Mouse (Mus musculus): ENCODE results near the gene Nadk2. TPM values are rescaled to one million over a fixed set of nuclear protein-coding genes. Genes with fewer than 3 reads are reported as not detected.

The Nadk2 gene
- polyA plus RNA-seq, 1 experiment from 2014 or later, result 143 TPM

DNA sequence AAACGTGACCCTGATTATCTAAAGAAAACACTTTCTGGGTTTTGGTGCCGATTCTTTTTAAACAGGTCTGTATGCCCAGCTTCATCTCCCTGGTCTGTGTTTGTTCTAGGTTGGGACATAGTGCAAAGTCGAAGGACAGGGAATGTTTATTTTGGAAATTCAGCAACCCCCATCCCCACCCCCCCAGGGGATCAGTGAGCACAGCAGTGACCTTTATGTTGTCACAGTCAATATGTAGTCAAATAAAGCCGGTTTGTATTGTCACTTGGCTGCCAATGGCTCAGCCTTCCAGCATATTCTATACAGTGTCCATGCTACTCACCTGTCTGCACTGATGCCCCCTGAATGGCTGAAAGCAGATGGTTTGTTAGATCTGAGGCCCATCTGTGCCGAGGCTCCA is 43.5 kb downstream of the Nadk2 start:
- H3K36me3 ChIP-seq, result peaks cover 95% of the 10 kb centered on the region
- H3K27ac ChIP-seq, result peak overlapping the region; percentile 27
- 68% methylated on average over 5 of the region's 5 CpGs for WGBS (ENCODE audit: insufficient replicate concordance)
- ATAC-seq, result peak; percentile 81
- H3K9me3 ChIP-seq (replicated peaks), result no peaks in the 10 kb centered on the region
- H3K9ac ChIP-seq, result no peak overlapping the region
- H3K4me3 ChIP-seq, result no peak overlapping the region
- no peak overlapping the region for H3K4me2 ChIP-seq
- 0 out of 2 replicates have a peak, but pooled peaks cover 7% of the 10 kb centered on the region for H3K4me1 ChIP-seq
- no peaks in the 10 kb centered on the region for H3K27me3 ChIP-seq (replicated peaks)

DNA sequence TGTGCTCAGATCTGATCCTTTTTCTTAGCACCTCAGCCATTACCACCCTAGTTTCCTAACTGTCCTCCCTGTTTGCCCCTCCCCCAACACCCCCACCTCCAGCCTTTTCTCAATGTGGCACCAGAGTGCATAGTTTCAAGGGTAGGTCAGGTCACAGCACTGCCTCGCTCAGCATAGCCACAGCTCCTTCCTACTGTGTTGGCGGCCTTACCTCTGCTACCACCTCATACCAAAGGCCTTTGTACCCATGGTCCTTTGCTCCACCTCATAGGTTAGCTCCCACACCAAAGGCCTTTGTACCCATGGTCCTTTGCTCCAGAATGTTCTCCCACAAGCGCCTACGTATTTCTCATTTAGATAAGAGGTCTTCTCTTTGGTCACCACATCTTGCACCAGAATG is 47.8 kb downstream of the Nadk2 start:
- peaks cover 97% of the 10 kb centered on the region for H3K36me3 ChIP-seq
- no peaks in the 10 kb centered on the region for H3K27me3 ChIP-seq (replicated peaks)
- no peak overlapping the region for H3K9ac ChIP-seq
- H3K4me3 ChIP-seq, result no peak overlapping the region
- H3K4me1 ChIP-seq, result 0 out of 2 replicates have a peak, but pooled peaks cover 5% of the 10 kb centered on the region
- ATAC-seq, result no peak
- H3K9me3 ChIP-seq (replicated peaks), result no peaks in the 10 kb centered on the region
- 81% methylated on average over 4 of the region's 4 CpGs for WGBS (ENCODE audit: insufficient replicate concordance)
- no peak overlapping the region for H3K4me2 ChIP-seq
- H3K27ac ChIP-seq, result no peak overlapping the region

GRCm38 (mm10) chr15:9120081-9120480 is 49.0 kb downstream of the Nadk2 start:
- ATAC-seq, result peak; percentile 20; the same call in 1 of the 2 replicates
- Histone ChIP-seq H3K9me3 (replicated peaks) (no peaks in the 10 kb centered on the region), H3K4me2 (no peak overlapping the region), H3K9ac (no peak overlapping the region), H3K4me3 (no peak overlapping the region), H3K4me1 (0 out of 2 replicates have a peak, but pooled peaks cover 5% of the 10 kb centered on the region), H3K36me3 (peaks cover 97% of the 10 kb centered on the region), H3K27me3 (replicated peaks) (no peaks in the 10 kb centered on the region), H3K27ac (no peak overlapping the region)
- 94% methylated on average over 2 of the region's 2 CpGs for WGBS (ENCODE audit: insufficient replicate concordance)

- no peak overlapping the region for H3K4me3 ChIP-seq
- no peaks in the 10 kb centered on the region for H3K9me3 ChIP-seq (replicated peaks)
- 75% methylated on average over 4 of the region's 4 CpGs for WGBS (ENCODE audit: insufficient replicate concordance)
- no peak overlapping the region for H3K9ac ChIP-seq
- no peak overlapping the region for H3K4me2 ChIP-seq
- no peak for ATAC-seq
- H3K36me3 ChIP-seq, result peaks cover 97% of the 10 kb centered on the region
- no peaks in the 10 kb centered on the region for H3K27me3 ChIP-seq (replicated peaks)
- peaks cover 7% of the 10 kb centered on the region for H3K4me1 ChIP-seq
- no peak overlapping the region for H3K27ac ChIP-seq
Observed at GRCm38 (mm10) chr15:9122989-9123388, 51.9 kb downstream of the Nadk2 start.

GRCm38 (mm10) chr15:9124856-9125255 is 53.8 kb downstream of the Nadk2 start:
- Histone ChIP-seq H3K9me3 (replicated peaks) (no peaks in the 10 kb centered on the region), H3K27me3 (replicated peaks) (no peaks in the 10 kb centered on the region), H3K9ac (no peak overlapping the region), H3K4me1 (peaks cover 14% of the 10 kb centered on the region), H3K4me3 (no peak overlapping the region), H3K36me3 (peaks cover 97% of the 10 kb centered on the region), H3K4me2 (no peak overlapping the region), H3K27ac (no peak overlapping the region)
- WGBS (ENCODE audit: insufficient replicate concordance), result 93% methylated on average over 21 of the region's 21 CpGs
- ATAC-seq, result no peak

GRCm38 (mm10) chr15:9127051-9127791 is 56.2 kb downstream of the Nadk2 start:
- peaks cover 14% of the 10 kb centered on the region for H3K4me1 ChIP-seq
- H3K4me2 ChIP-seq, result no peak overlapping the region
- no peak overlapping the region for H3K4me3 ChIP-seq
- H3K36me3 ChIP-seq, result peaks cover 94% of the 10 kb centered on the region
- 76% methylated on average over 7 of the region's 7 CpGs for WGBS (ENCODE audit: insufficient replicate concordance)
- no peaks in the 10 kb centered on the region for H3K9me3 ChIP-seq (replicated peaks)
- no peak overlapping the region for H3K9ac ChIP-seq
- H3K27ac ChIP-seq, result no peak overlapping the region
- H3K27me3 ChIP-seq (replicated peaks), result no peaks in the 10 kb centered on the region
- ATAC-seq, result peak; percentile 41; the same call in 1 of the 2 replicates

DNA sequence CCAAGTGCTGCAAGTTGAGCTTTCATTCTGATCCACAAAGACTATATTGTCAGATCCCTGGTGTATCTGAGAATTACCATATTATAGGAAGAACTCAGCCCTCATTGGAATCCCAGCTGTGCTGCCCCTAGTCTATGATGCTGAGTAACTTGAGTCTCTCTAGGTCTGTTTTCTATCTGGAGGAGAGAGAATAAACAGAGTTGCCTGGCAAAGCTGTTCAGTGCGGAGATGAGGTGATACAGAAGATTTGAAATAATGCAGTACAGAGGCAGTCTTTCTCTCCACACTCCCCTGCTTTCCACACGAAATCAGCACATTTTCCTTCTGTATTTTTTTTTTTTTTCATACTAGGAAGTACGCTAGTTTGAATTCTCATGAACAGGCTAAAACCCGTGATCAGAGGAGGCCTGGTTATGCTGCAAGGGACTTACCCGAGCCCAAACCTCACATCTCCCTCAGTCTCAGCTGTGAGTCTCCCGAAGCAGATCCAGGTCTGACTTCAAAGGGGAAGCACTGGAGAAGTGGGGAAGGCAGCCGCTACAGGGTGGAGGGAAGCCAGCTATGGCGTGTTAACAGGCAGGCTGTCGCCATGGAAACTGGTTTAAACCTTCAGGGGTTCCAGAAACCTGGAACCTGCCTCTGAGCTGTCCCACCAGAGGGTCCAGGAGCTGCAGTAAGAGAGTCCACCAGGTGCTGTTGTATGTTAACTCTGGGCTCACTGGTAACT is 59.9 kb downstream of the Nadk2 start:
- Histone ChIP-seq H3K4me1 (peaks cover 14% of the 10 kb centered on the region), H3K27ac (no peak overlapping the region), H3K9me3 (replicated peaks) (no peaks in the 10 kb centered on the region), H3K36me3 (peaks cover 90% of the 10 kb centered on the region), H3K4me3 (no peak overlapping the region), H3K9ac (no peak overlapping the region), H3K27me3 (replicated peaks) (no peaks in the 10 kb centered on the region), H3K4me2 (no peak overlapping the region)
- WGBS (ENCODE audit: insufficient replicate concordance), result 80% methylated on average over 9 of the region's 9 CpGs
- ATAC-seq, result 0 out of 2 replicates have a peak, but pooled peaks have one; percentile 23

- ATAC-seq, result peak; percentile 16; the same call in 1 of the 2 replicates
- H3K27ac ChIP-seq, result no peak overlapping the region
- H3K27me3 ChIP-seq (replicated peaks), result no peaks in the 10 kb centered on the region
- 68% methylated on average over 4 of the region's 4 CpGs for WGBS (ENCODE audit: insufficient replicate concordance)
- H3K4me3 ChIP-seq, result no peak overlapping the region
- no peaks in the 10 kb centered on the region for H3K9me3 ChIP-seq (replicated peaks)
- peaks cover 90% of the 10 kb centered on the region for H3K36me3 ChIP-seq
- H3K4me1 ChIP-seq, result peaks cover 14% of the 10 kb centered on the region
- H3K4me2 ChIP-seq, result no peak overlapping the region
- H3K9ac ChIP-seq, result no peak overlapping the region
Observed at GRCm38 (mm10) chr15:9131499-9131888, 60.4 kb downstream of the Nadk2 start.

- Histone ChIP-seq H3K9ac (no peak overlapping the region), H3K4me2 (no peak overlapping the region), H3K4me3 (no peak overlapping the region), H3K27ac (no peak overlapping the region), H3K4me1 (peaks cover 15% of the 10 kb centered on the region), H3K36me3 (peaks cover 91% of the 10 kb centered on the region), H3K9me3 (replicated peaks) (no peaks in the 10 kb centered on the region), H3K27me3 (replicated peaks) (no peaks in the 10 kb centered on the region)
- 77% methylated on average over 13 of the region's 13 CpGs for WGBS (ENCODE audit: insufficient replicate concordance)
- ATAC-seq, result no peak
Observed at GRCm38 (mm10) chr15:9132693-9133443, 61.8 kb downstream of the Nadk2 start.

DNA sequence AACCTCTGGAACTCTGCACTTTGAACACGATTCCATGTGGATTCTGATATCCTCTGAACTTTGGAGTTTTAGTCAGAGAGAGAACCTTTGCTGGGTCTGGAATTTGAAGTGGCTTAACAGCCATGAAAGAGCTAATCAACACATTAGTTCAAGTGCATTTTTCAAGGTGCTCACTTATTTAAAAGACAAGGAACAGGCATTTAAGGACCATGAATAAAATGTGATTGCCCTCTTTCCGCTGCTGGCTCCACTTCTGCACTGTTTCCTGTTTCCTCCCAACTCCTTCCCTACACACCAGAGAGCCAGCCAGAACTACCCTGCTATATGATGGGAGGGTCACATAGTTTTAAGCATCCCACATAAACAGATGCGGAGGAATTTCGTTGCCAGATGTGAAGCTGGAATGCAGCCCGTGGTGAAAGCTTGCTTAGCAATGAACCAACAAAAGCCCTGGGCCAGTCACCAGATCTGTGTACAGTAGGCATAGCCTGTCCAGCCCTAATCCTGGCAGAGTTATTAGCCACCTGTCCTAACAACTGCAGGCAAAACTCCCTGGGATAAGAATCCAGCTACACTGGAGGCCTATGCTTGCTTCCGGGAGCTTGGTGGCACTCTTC is 63.9 kb downstream of the Nadk2 start:
- ATAC-seq, result no peak
- Histone ChIP-seq H3K9me3 (replicated peaks) (no peaks in the 10 kb centered on the region), H3K4me3 (no peak overlapping the region), H3K36me3 (peaks cover 82% of the 10 kb centered on the region), H3K4me1 (peaks cover 27% of the 10 kb centered on the region), H3K27ac (no peak overlapping the region), H3K9ac (no peak overlapping the region), H3K27me3 (replicated peaks) (no peaks in the 10 kb centered on the region), H3K4me2 (no peak overlapping the region)
- 78% methylated on average over 6 of the region's 6 CpGs for WGBS (ENCODE audit: insufficient replicate concordance)

- 22% methylated on average over 10 of the region's 10 CpGs for WGBS (ENCODE audit: insufficient replicate concordance)
- Histone ChIP-seq H3K27ac (peak overlapping the region; percentile 57), H3K4me1 (peaks cover 38% of the 10 kb centered on the region), H3K9ac (peak overlapping the region; percentile 80), H3K36me3 (peaks cover 45% of the 10 kb centered on the region), H3K27me3 (replicated peaks) (no peaks in the 10 kb centered on the region), H3K9me3 (replicated peaks) (no peaks in the 10 kb centered on the region), H3K4me3 (peak overlapping the region; percentile 97), H3K4me2 (peak overlapping the region; percentile 90)
- no peak for ATAC-seq
Observed at GRCm38 (mm10) chr15:9139447-9139846, 68.4 kb downstream of the Nadk2 start.
